Mouse (Mus musculus) naive thymus-derived CD4-positive, alpha-beta T cell, adult 5 months (primary cell): ENCODE data around the gene Igfals. TPM values are rescaled to one million over a fixed set of nuclear protein-coding genes. Genes with fewer than 3 reads are reported as not detected.

Experiments
- polyA plus RNA-seq: library from polyadenylated mRNA; unstranded; fragments of 100-300 nt; shearing (Covaris generic); gene quantifications from one replicate; pipeline ENCODE4 v1.2.1, GENCODE M21; 2017

Igfals gene
- not detected for polyA plus RNA-seq

DNA sequence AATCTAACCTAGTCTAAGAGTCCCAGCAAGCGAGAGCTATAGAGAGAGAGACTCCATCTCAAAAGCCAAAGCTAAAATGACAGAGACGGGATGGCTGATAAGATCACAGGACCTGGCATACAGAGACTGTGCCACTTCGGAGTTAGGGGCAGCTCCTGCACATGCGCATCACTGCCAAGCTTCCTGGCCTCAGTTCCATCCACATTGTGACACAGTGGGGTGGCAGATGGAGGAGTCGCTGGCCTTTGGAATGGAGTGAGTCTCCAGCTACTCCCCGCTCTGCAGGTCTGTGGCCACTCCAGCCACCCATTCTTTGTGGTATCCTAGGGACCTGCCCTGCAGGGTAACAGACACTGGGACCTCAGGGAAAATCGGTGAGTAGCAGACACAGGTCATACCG is at the start of gene Igfals:
TSS of gene Igfals (plus strand) at position 222 of the 400 bp plus-strand sequence.

DNA sequence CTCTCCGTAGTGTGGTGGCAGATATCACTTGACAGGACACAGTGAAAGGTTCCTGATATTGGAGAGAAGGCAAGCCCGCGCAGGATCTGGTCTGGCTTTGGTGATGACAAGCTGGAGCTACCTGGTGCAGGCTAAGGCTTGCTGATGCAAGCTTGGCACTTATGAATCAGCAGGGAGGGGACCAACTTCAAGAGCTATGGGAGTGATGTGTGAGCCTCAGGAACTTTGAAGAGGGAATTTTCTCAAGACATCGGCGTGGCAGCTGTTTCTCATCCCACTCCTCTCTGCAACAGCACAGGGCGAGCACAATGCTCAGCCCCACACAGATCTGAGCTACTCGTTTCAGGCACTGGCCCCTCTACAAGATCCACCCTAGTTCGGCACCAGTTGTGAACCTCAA is 26.0 kb upstream of the Igfals start, which contains the start of gene Hagh:
TSS of gene Hagh (plus strand) at position 302 of the 400 bp plus-strand sequence.

DNA sequence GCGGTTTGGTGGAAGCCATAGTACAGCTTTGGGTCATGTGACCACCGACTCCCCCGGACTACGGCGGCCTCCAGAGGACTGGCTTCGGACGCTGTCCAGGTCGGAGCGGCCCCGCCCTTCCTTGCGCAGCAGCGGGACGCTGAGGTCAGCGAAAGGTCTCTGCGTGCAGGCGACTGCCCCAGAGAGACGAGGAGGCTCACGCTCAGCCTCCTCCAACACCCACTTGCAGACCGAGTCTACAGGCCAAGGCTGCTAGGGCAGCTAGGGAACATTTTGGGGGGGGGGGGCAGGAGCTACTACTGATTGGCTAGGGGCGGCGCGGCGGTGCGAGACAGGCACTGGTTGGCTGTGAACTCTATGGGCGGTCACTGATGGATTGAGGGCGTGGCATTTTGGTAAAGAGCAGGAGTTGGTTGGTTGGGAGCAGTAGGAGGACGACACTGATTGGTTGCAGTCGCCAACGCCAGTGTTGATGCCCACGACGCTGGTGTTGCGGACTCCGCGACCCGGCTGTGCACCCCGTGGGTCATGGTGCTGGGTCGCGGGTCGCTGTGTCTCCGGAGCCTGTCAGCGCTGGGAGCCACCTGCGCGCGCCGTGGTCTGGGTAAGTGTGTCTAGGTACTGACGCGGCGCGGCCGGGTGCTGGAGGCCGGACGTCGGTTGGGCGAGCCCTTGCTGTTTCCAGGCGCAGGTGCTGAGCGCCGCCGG is 15.6 kb upstream of the Igfals start, which contains the start of gene Fahd1:
TSS of gene Fahd1 (minus strand) at position 300 of the 708 bp plus-strand sequence.

DNA sequence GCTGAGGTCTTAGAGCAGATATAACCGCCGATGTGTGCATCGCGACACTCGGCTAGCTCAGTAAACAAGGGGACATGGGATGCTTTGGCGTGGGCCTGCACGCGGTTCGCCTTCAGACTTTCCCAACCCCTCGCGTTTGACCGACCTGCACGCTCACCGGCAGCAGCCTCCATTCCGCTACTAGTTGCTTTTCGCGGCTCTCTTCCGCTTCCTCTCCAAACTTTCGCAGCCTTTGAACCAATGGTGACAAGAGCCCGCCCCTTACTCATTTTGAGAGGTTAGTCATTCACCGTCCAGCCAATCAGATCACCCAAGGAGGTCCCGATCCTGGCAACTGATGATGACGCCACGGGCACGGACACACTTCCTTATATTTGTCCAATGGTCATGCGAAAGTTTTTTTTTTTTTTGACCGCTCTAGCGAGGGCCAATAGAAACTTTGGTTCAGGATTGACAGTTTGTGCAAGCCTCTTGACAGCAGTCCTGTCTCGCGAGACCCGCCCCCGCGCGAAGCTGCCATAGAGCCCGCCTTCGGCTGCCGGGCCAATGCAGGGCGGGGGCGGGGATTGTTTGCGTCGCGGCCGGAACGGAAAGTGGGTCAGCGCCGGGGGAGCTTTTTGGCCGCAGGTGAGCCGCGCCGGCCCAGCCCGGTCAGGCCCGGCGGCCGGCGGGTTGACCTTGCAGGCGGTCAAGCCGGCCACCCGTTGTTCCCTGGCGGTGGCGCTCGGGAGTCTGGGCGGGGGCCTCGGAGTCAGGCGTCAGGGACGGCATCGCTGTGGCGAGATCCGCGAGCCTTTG is 20.5 kb downstream of the Igfals start, which contains the start of the genes Nubp2 and Spsb3:
TSS of gene Nubp2 (minus strand) at position 216 of the 798 bp plus-strand sequence.
TSS of gene Spsb3 (plus strand) at position 510 of the 798 bp plus-strand sequence.

DNA sequence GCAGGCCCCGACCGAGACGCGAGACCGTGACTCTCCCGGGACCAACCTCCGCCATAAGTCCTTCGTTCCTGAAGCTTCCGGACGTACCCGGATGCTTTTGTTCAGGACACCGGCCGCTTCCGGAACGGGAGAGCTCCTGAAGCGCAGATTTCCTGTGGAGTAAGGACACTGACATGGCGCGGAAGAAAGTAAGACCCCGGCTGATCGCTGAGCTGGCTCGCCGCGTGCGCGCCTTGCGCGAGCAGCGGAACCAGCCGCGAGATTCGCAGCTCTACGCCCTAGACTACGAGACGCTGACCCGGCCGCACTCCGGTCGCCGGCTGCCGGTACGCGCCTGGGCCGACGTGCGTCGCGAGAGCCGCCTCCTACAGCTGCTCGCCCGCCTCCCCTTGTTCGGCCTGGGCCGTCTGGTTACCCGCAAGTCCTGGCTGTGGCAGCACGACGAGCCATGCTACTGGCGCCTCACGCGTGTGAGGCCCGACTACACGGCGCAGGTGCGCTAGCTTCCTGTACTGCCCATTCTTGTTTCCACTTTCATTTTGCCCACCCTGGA is 29.3 kb downstream of the Igfals start, which contains the start of the genes Eme2 and Mrps34:
TSS of gene Eme2 (minus strand) at position 93 of the 553 bp plus-strand sequence.
TSS of gene Mrps34 (plus strand) at position 122 of the 553 bp plus-strand sequence.

DNA sequence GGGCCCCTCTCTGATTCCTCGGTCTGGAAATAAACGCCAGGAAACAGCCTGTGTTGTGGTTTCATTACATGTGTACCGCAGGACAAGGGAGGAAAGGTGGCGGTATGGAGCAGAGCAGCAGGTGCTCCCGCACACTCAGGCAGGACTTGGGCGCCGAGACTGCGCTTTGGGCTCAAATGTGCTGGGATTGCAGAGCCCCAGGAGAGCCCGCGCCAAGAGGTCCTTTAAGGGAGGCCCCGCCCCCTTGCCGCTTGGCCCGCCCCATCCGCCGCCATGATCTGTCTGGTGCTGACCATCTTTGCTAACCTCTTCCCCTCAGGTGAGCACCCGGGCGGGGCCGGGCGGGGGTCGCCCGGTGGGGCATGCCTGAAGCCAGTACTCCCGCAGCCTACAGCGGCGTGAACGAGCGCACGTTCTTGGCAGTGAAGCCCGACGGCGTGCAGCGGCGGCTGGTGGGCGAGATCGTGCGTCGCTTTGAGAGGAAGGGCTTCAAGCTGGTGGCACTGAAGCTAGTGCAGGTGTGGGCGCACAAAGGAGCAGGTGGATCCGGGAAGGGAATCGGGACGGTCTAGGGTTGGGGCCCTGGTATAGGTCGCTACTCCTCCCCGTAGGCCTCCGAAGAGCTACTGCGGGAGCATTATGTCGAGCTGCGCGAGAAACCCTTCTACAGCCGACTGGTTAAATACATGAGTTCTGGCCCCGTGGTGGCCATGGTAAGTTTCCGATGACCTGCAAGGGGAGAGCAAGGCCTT is 30.6 kb downstream of the Igfals start, which contains the start of gene Nme3:
TSS of gene Nme3 (plus strand) at position 260 of the 752 bp plus-strand sequence.

Other genes starting within 250 kb of the Igfals start
- 44.1 TPM for gene Tsc2, start 233.4 kb upstream of the Igfals start, polyA plus RNA-seq
- 3.7 TPM for gene Nthl1, start 233.3 kb upstream of the Igfals start, polyA plus RNA-seq
- gene Slc9a3r2, start 215.7 kb upstream of the Igfals start, polyA plus RNA-seq: 0.20 TPM
- gene Npw, start 207.5 kb upstream of the Igfals start, polyA plus RNA-seq: not detected
- 23.2 TPM for gene Zfp598, start 196.3 kb upstream of the Igfals start, polyA plus RNA-seq
- gene Syngr3, start 176.0 kb upstream of the Igfals start, polyA plus RNA-seq: not detected
- 33.4 TPM for gene Gfer, start 169.8 kb upstream of the Igfals start, polyA plus RNA-seq
- 1.3 TPM for gene Noxo1, start 169.8 kb upstream of the Igfals start, polyA plus RNA-seq
- 53.1 TPM for gene Tbl3, start 158.3 kb upstream of the Igfals start, polyA plus RNA-seq
- gene Rnf151, start 147.9 kb upstream of the Igfals start, polyA plus RNA-seq: not detected
- 1,119 TPM for gene Rps2, start 147.9 kb upstream of the Igfals start, polyA plus RNA-seq
- gene Ndufb10, start 141.5 kb upstream of the Igfals start, polyA plus RNA-seq: 157 TPM
- gene Rpl3l, start 138.2 kb upstream of the Igfals start, polyA plus RNA-seq: not detected
- 11.7 TPM for gene Msrb1, start 129.4 kb upstream of the Igfals start, polyA plus RNA-seq
- not detected for gene Hs3st6, start 113.0 kb upstream of the Igfals start, polyA plus RNA-seq
- gene Meiob, start 61.7 kb upstream of the Igfals start, polyA plus RNA-seq: not detected
- gene Hagh, start 25.9 kb upstream of the Igfals start, polyA plus RNA-seq: 52.8 TPM
- gene Fahd1, start 15.6 kb upstream of the Igfals start, polyA plus RNA-seq: 1.6 TPM
- gene Nubp2, start 20.4 kb downstream of the Igfals start, polyA plus RNA-seq: 74.6 TPM
- gene Spsb3, start 20.6 kb downstream of the Igfals start, polyA plus RNA-seq: 57.3 TPM
- gene Eme2, start 29.1 kb downstream of the Igfals start, polyA plus RNA-seq: 37.6 TPM
- 67.2 TPM for gene Mrps34, start 29.1 kb downstream of the Igfals start, polyA plus RNA-seq
- gene Nme3, start 30.5 kb downstream of the Igfals start, polyA plus RNA-seq: 24.2 TPM
- gene Mapk8ip3, start 71.0 kb downstream of the Igfals start, polyA plus RNA-seq: 79.3 TPM
- gene Jpt2, start 94.7 kb downstream of the Igfals start, polyA plus RNA-seq: 25.1 TPM
- 13.5 TPM for gene Cramp1l, start 149.8 kb downstream of the Igfals start, polyA plus RNA-seq
- 16.4 TPM for gene Ift140, start 150.1 kb downstream of the Igfals start, polyA plus RNA-seq
- gene Tmem204, start 217.6 kb downstream of the Igfals start, polyA plus RNA-seq: 0.56 TPM
- gene Telo2, start 250.0 kb downstream of the Igfals start, polyA plus RNA-seq: 24.9 TPM